ENCODE assay signal across 11 mouse cellular contexts in the genomic region with DNA sequence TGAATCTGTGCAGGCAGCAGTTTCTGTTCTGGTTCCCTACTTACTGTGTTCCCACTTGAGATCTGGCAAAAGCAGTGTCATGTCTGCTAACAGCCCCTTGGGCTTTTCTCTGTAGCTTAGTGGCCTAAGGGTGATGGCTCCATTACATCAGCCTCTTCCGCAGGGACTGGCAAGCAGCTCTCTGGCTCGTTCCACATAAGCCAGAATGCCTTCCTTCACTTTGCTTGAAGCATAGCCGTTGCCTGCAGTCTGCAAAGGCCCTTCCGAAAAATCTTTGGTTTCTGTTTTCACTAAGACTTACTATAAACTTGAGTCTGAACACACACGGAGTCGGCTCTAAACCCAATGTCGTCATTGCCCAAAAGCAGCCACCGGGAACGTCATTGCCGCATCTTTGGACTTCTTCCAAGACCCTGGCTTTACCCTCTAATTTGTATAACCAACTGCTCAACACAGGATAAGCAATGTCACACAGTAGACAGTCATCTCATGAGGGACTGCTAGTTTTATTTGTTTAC.
A peak's percentile ranks its signal among the peaks of the same experiment; 100 is the strongest.
DNase-seq lines count a peak whose midpoint lies in the region; ATAC-seq and TF ChIP-seq lines count a peak whose summit lies in the region.
"Had no signal": no experiment of that assay in that cellular context is flagged by ENCODE, and none has a peak within 500 bp of the region (broad histone marks: within the 10 kb centered on the region; RNA-seq: fewer than 3 reads in every experiment).

No protein-coding gene starts in this region.

- no peak for TF ChIP-seq POLR2A in CH12.LX (IDR thresholded peaks at IDR 0.05; ENCODE audit: low read depth, low read length)

- no peaks in the 10 kb centered on the region for H3K36me3 ChIP-seq in CH12.LX (replicated peaks in 1 of 2; ENCODE audit: control insufficient read depth in 1 of 2, insufficient read depth in 1 of 2, low read length in 1 of 2)
- no peaks in the 10 kb centered on the region for H3K36me3 ChIP-seq in lung, postnatal 0 days (ENCODE audit: insufficient read depth, low read length)
- H3K36me3 ChIP-seq: midbrain, embryonic 10.5 days had no signal

- intact Hi-C loops in gastrocnemius, adult 2 months (cut with DNase I): no loop called here

- 46% methylated on average over 10 of the region's 10 CpGs for WGBS in lung, postnatal 0 days

- no peaks in the 10 kb centered on the region for H3K79me2 ChIP-seq in CH12.LX (replicated peaks; ENCODE audit: control insufficient read depth, extremely low read depth, insufficient read depth, poor library complexity, severe bottlenecking)

- peak; percentile 37 for DNase-seq in gastrocnemius, adult 2 months
- no peak for DNase-seq in gastrocnemius, postnatal 10 days
- no peak for DNase-seq in CH12.LX (ENCODE audit: extremely low read depth)
- peak; percentile 38 for DNase-seq in lung, postnatal 0 days (ENCODE audit: low spot score)
- DNase-seq in spleen, postnatal 36 days (ENCODE audit: low spot score in 2 of 2): no peak
- DNase-seq in right cerebral cortex, postnatal 14 days: no peak
- DNase-seq: kidney, postnatal 14 days; left cerebral cortex, postnatal 4 days; thymus, postnatal 14 days had no signal

- no peaks in the 10 kb centered on the region for H3K27me3 ChIP-seq in CH12.LX (replicated peaks)
- no peaks in the 10 kb centered on the region for H3K27me3 ChIP-seq in lung, postnatal 0 days (replicated peaks; ENCODE audit: insufficient read depth, low read length)

- no peaks in the 10 kb centered on the region for H3K9me3 ChIP-seq in CH12.LX (replicated peaks; ENCODE audit: low read length)
- H3K9me3 ChIP-seq in lung, postnatal 0 days (ENCODE audit: low read length): no peaks in the 10 kb centered on the region
- H3K9me3 ChIP-seq: midbrain, embryonic 10.5 days had no signal

- in situ Hi-C loops in CH12.LX (cut with MboI; ENCODE audit: low pct_ligation_motif_present, low pct_unique_long_range_greater_than_20kb, low sequenced_read_pairs): no loop called here

- no peak for TF ChIP-seq CTCF in gastrocnemius, adult 2 months (IDR thresholded peaks at IDR 0.05)
- no peak for TF ChIP-seq CTCF in CH12.LX (conservative IDR thresholded peaks at IDR 0.05 in 1 of 2, IDR thresholded peaks at IDR 0.05 in 1 of 2; ENCODE audit: low read depth in 2 of 2, low read length in 2 of 2)
- no peak for TF ChIP-seq CTCF in lung, postnatal 0 days (IDR thresholded peaks at IDR 0.05)

- peak overlapping the region; percentile 58 for H3K4me3 ChIP-seq in gastrocnemius, adult 2 months
- no peak overlapping the region for H3K4me3 ChIP-seq in CH12.LX (replicated peaks in 1 of 3; ENCODE audit: low read depth in 2 of 3, low read length in 2 of 3, poor library complexity in 1 of 3)
- H3K4me3 ChIP-seq in brown adipose tissue, adult 24 weeks (ENCODE audit: insufficient read depth, low read depth, low read length): peak overlapping the region; percentile 32
- H3K4me3 ChIP-seq in lung, postnatal 0 days (ENCODE audit: low read depth, low read length): 0 out of 2 replicates have a peak overlapping the region, but pooled peaks have one; percentile 5
- H3K4me3 ChIP-seq: midbrain, embryonic 10.5 days had no signal

- dilution Hi-C loops in CH12.LX (cut with MboI; ENCODE audit: extremely low pct_ligation_motif_present, extremely low pct_unique_long_range_greater_than_20kb, low sequenced_read_pairs): no loop called here

- TF ChIP-seq RAD21 in CH12.LX (IDR thresholded peaks at IDR 0.05; ENCODE audit: low read depth, low read length): no peak

- ATAC-seq in lung, postnatal 0 days: peak; percentile 57

- TF ChIP-seq EP300 in CH12.LX (IDR thresholded peaks at IDR 0.05; ENCODE audit: low read length): no peak
- TF ChIP-seq EP300 in lung, postnatal 0 days (IDR thresholded peaks at IDR 0.05): no peak

- H3K9ac ChIP-seq in CH12.LX (ENCODE audit: insufficient read depth, low read depth): 0 out of 2 replicates have a peak overlapping the region, but pooled peaks have one; percentile 0
- H3K9ac ChIP-seq in lung, postnatal 0 days (replicated peaks; ENCODE audit: low read depth): 0 out of 2 replicates have a peak overlapping the region, but pooled peaks have one; percentile 29

- H3K4me2 ChIP-seq in CH12.LX (ENCODE audit: insufficient read depth, low read depth, poor library complexity, severe bottlenecking): 0 out of 2 replicates have a peak overlapping the region, but pooled peaks have one; percentile 6
- H3K4me2 ChIP-seq in lung, postnatal 0 days (replicated peaks; ENCODE audit: low read depth, low read length): peak overlapping the region; percentile 38

- H3K27ac ChIP-seq in gastrocnemius, adult 2 months: peak overlapping the region; percentile 70
- H3K27ac ChIP-seq in CH12.LX (ENCODE audit: insufficient read depth, low read depth): peak overlapping the region; percentile 38
- peak overlapping the region; percentile 52 for H3K27ac ChIP-seq in brown adipose tissue, adult 24 weeks (replicated peaks; ENCODE audit: low read depth, low read length)
- H3K27ac ChIP-seq in lung, postnatal 0 days (ENCODE audit: low read length): peak overlapping the region; percentile 49
- H3K27ac ChIP-seq: midbrain, embryonic 10.5 days had no signal

- peaks cover 2 to 27% of the 10 kb centered on the region in 2 experiments; a peak in 3 of 4 replicates for H3K4me1 ChIP-seq in CH12.LX (ENCODE audit: control insufficient read depth in 1 of 2, insufficient read depth in 2 of 2)
- H3K4me1 ChIP-seq in brown adipose tissue, adult 24 weeks (ENCODE audit: control insufficient read depth, insufficient read depth, insufficient read length, low read length): no peaks in the 10 kb centered on the region; the same call in 1 of the 2 replicates
- no peaks in the 10 kb centered on the region for H3K4me1 ChIP-seq in lung, postnatal 0 days (ENCODE audit: insufficient read depth, low read depth, low read length)

TF ChIP-seq in CH12.LX, 34 proteins besides CTCF, POLR2A, EP300 and RAD21:
- TF ChIP-seq ZMIZ1 (IDR thresholded peaks at IDR 0.05; ENCODE audit: low read depth, low read length) (no peak), SIN3A (IDR thresholded peaks at IDR 0.05; ENCODE audit: low read length) (no peak), JUND (conservative IDR thresholded peaks at IDR 0.05; ENCODE audit: low read depth, low read length) (no peak)

Comparison
In these comparisons a context has a peak if more than half of its experiments do, and no peak if none do; other contexts are left out.
1. DNase-seq: peak in gastrocnemius, adult 2 months (single experiment) and lung, postnatal 0 days (single experiment); none in gastrocnemius, postnatal 10 days (single experiment), CH12.LX (single experiment), spleen, postnatal 36 days (0 of 2) and right cerebral cortex, postnatal 14 days (single experiment).
2. H3K4me3 ChIP-seq: peak in gastrocnemius, adult 2 months (single experiment), brown adipose tissue, adult 24 weeks (single experiment) and lung, postnatal 0 days (single experiment); none in CH12.LX (0 of 3).
3. Peak in every context shown above with its lines, with median percentiles within 50 percentile points of each other: H3K27ac ChIP-seq.